Mouse (Mus musculus): ENCODE data around the gene 4922502D21Rik. TPM values are rescaled to one million over a fixed set of nuclear protein-coding genes. Genes with fewer than 3 reads are reported as not detected.
"Not testable (repeated sequence)": the region's sequence is repeated elsewhere in the genome, so short reads cannot be mapped to it uniquely, and the experiment has no call there.

The 4922502D21Rik gene
- total and polyA plus RNA-seq, 2 experiments from 2014 or later = not detected

GRCm38 (mm10) chr6:129356430-129356829, 24.8 kb upstream of the 4922502D21Rik start:
- Histone ChIP-seq H3K36me3 (ENCODE audit: insufficient read depth, low read length) (no peaks in the 10 kb centered on the region), H3K27ac (no peak overlapping the region), H3K4me3 (ENCODE audit: low read length) (no peak overlapping the region), H3K27me3 (ENCODE audit: insufficient read depth, low read length) (no peaks in the 10 kb centered on the region), H3K4me1 (ENCODE audit: insufficient read depth, low read length) (no peaks in the 10 kb centered on the region), H3K9me3 (ENCODE audit: low read length) (no peaks in the 10 kb centered on the region), H3K9ac (replicated peaks; ENCODE audit: low read length) (no peak overlapping the region), H3K4me2 (ENCODE audit: low read depth, low read length) (no peak overlapping the region)
- TF ChIP-seq CTCF (IDR thresholded peaks at IDR 0.05; ENCODE audit: low read depth) = no peak
- DNase-seq (ENCODE audit: low spot score) = no peak
- ATAC-seq = no peak

DNA sequence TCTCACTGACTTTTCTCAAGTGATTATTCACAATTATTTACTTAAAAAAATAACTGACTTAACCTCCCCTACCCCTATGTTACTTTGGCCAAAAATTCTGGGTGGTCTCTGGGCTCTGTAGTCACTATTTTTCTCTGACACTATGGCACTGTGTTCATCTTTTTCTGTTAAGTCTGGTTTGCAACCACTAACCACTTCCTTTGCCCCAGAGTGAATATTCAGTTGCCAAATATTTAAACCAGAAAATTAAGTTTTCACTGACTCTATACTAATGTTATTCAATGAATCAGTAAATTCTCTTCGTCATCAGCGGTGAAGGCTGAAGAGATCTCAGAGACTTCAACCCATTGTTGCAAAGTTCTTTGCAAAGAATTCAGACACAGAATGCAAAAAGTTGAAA, 24.2 kb upstream of the 4922502D21Rik start:
- H3K27me3 ChIP-seq (ENCODE audit: insufficient read depth, low read length) = no peaks in the 10 kb centered on the region
- no peak for TF ChIP-seq CTCF (IDR thresholded peaks at IDR 0.05; ENCODE audit: low read depth)
- WGBS = 94% methylated on average over 2 of the region's 2 CpGs
- H3K4me3 ChIP-seq (ENCODE audit: low read length) = no peak overlapping the region
- DNase-seq (ENCODE audit: low spot score) = no peak
- H3K4me2 ChIP-seq (ENCODE audit: low read depth, low read length) = no peak overlapping the region
- no peaks in the 10 kb centered on the region for H3K4me1 ChIP-seq (ENCODE audit: insufficient read depth, low read length)
- H3K27ac ChIP-seq = no peak overlapping the region
- no peaks in the 10 kb centered on the region for H3K36me3 ChIP-seq (ENCODE audit: insufficient read depth, low read length)
- ATAC-seq = no peak
- H3K9me3 ChIP-seq (ENCODE audit: low read length) = no peaks in the 10 kb centered on the region
- H3K9ac ChIP-seq (replicated peaks; ENCODE audit: low read length) = no peak overlapping the region

- Histone ChIP-seq H3K9me3 (ENCODE audit: low read length) (no peaks in the 10 kb centered on the region), H3K27me3 (ENCODE audit: insufficient read depth, low read length) (no peaks in the 10 kb centered on the region), H3K4me2 (ENCODE audit: low read depth, low read length) (no peak overlapping the region), H3K36me3 (ENCODE audit: insufficient read depth, low read length) (no peaks in the 10 kb centered on the region), H3K27ac (no peak overlapping the region), H3K4me3 (ENCODE audit: low read length) (no peak overlapping the region), H3K9ac (replicated peaks; ENCODE audit: low read length) (no peak overlapping the region), H3K4me1 (ENCODE audit: insufficient read depth, low read length) (no peaks in the 10 kb centered on the region)
- DNase-seq (ENCODE audit: low spot score) (no peak), ATAC-seq (no peak)
- WGBS = 97% methylated on average over 3 of the region's 3 CpGs
- TF ChIP-seq CTCF (IDR thresholded peaks at IDR 0.05; ENCODE audit: low read depth) = no peak
These were observed 19.5 kb upstream of the 4922502D21Rik start for GRCm38 (mm10) chr6:129351091-129351490.

DNA sequence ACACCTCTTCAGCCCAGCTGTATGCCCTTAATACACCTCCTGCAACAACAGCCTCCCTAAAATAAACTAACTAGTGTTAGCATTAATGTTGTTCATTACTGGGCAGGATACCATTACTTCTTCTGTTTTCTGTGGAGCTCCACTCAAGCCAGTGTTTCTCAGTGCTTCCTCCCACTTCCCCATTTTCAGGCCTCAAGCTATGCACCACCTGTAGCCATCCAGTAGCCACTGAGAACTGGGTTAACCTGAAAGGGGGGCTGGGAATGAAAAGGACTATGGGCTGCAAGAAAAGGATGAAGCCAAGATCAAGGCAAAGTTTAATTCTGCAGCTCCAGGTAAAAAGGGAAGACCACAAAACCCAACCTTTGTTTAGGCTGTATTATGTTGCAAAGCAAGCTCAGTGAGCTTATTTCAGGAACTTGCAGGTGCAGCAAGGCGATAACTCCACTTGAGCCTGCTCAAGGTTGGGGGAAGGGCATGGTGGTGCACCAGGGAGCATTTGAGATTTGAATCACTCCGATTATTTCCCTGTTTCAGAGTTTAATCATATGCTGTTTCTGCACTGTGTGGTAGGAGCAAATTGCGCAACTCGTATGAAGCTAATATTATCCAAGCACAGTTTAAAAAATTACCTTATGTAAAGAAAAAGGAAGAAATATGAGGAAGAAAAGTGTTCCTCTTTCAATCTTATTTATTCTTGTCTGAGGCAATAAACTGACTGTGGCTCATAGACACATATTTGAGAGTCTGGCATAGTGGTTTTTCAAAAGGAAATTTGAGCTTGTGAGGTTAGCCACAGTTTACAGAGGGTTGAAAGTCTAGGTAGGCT, 18.1 kb upstream of the 4922502D21Rik start:
- Histone ChIP-seq H3K27me3 (ENCODE audit: insufficient read depth, low read length) (no peaks in the 10 kb centered on the region), H3K4me1 (ENCODE audit: insufficient read depth, low read length) (no peaks in the 10 kb centered on the region), H3K27ac (no peak overlapping the region), H3K9ac (replicated peaks; ENCODE audit: low read length) (no peak overlapping the region), H3K4me2 (ENCODE audit: low read depth, low read length) (no peak overlapping the region), H3K36me3 (ENCODE audit: insufficient read depth, low read length) (no peaks in the 10 kb centered on the region), H3K4me3 (ENCODE audit: low read length) (no peak overlapping the region), H3K9me3 (ENCODE audit: low read length) (no peaks in the 10 kb centered on the region)
- no peak for TF ChIP-seq CTCF (IDR thresholded peaks at IDR 0.05; ENCODE audit: low read depth)
- WGBS = 53% methylated on average over 4 of the region's 4 CpGs
- ATAC-seq (no peak), DNase-seq (ENCODE audit: low spot score) (no peak)

GRCm38 (mm10) chr6:129344408-129344807, 12.8 kb upstream of the 4922502D21Rik start:
- DNase-seq (ENCODE audit: low spot score) = no peak
- H3K4me2 ChIP-seq (ENCODE audit: low read depth, low read length) = no peak overlapping the region
- H3K4me1 ChIP-seq (ENCODE audit: insufficient read depth, low read length) = no peaks in the 10 kb centered on the region
- no peak for TF ChIP-seq CTCF (IDR thresholded peaks at IDR 0.05; ENCODE audit: low read depth)
- ATAC-seq = no peak
- no peaks in the 10 kb centered on the region for H3K9me3 ChIP-seq (ENCODE audit: low read length)
- no peaks in the 10 kb centered on the region for H3K27me3 ChIP-seq (ENCODE audit: insufficient read depth, low read length)
- no peak overlapping the region for H3K27ac ChIP-seq
- WGBS = 81% methylated on average over 3 of the region's 3 CpGs
- H3K36me3 ChIP-seq (ENCODE audit: insufficient read depth, low read length) = no peaks in the 10 kb centered on the region
- H3K4me3 ChIP-seq (ENCODE audit: low read length) = no peak overlapping the region
- no peak overlapping the region for H3K9ac ChIP-seq (replicated peaks; ENCODE audit: low read length)

- WGBS = 81% methylated on average over 4 of the region's 4 CpGs
- H3K27me3 ChIP-seq (ENCODE audit: insufficient read depth, low read length); H3K4me3 ChIP-seq (ENCODE audit: low read length); H3K4me1 ChIP-seq (ENCODE audit: insufficient read depth, low read length); ATAC-seq; DNase-seq (ENCODE audit: low spot score); H3K36me3 ChIP-seq (ENCODE audit: insufficient read depth, low read length); H3K27ac ChIP-seq; H3K4me2 ChIP-seq (ENCODE audit: low read depth, low read length); H3K9ac ChIP-seq (replicated peaks; ENCODE audit: low read length); H3K9me3 ChIP-seq (ENCODE audit: low read length): not testable (repeated sequence)
These were observed 10.8 kb upstream of the 4922502D21Rik start, which contains the start of gene Clec12a for GRCm38 (mm10) chr6:129342391-129342790. Gene Clec12a, plus strand, starts transcription at chr6:129342691.

- Histone ChIP-seq H3K9me3 (ENCODE audit: low read length) (no peaks in the 10 kb centered on the region), H3K4me1 (ENCODE audit: insufficient read depth, low read length) (no peaks in the 10 kb centered on the region), H3K36me3 (ENCODE audit: insufficient read depth, low read length) (no peaks in the 10 kb centered on the region), H3K9ac (replicated peaks; ENCODE audit: low read length) (no peak overlapping the region), H3K4me2 (ENCODE audit: low read depth, low read length) (no peak overlapping the region), H3K27me3 (ENCODE audit: insufficient read depth, low read length) (no peaks in the 10 kb centered on the region), H3K4me3 (ENCODE audit: low read length) (no peak overlapping the region), H3K27ac (no peak overlapping the region)
- no peak for TF ChIP-seq CTCF (IDR thresholded peaks at IDR 0.05; ENCODE audit: low read depth)
- 63% methylated on average over 1 of the region's 1 CpGs for WGBS
- DNase-seq (ENCODE audit: low spot score) = no peak
- ATAC-seq = no peak
These were observed 6.2 kb upstream of the 4922502D21Rik start for GRCm38 (mm10) chr6:129337751-129338150.
